Mouse (Mus musculus): ENCODE data around the gene Elob.

DNA sequence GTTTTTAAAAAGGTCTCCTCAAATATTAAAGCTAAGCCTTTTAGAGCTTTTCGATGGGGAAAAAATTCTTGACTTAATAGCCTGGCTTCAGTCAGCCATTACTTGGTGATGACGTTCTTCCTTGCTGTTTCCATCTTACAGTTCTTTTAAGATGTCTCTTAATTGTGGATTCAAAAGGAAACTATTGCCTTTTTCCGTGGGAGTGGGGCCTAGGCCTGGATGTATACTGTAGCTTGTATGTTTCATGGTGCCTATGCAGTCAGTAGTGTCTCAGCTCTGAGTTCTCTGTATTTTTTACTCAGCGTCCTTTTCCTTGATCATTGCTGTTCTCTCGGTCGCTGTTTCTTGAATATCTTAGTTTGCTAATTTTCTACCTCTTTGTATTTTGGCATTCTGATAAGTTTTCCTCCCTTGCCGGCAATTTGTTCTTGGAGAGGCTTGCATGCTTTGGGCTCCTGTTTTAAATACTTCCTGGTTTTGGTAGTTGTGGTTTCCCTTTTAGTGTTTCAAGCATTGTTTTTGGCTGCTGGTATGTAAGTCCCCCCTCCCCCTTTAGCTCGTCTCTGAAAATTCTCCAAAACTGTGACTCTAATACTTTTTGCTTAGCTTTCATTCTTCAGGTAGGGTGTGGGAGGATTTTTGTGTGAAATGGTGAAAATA lies 24.4 kb downstream of the Elob start:
- no peak for TF ChIP-seq CTCF (IDR thresholded peaks at IDR 0.05; ENCODE audit: low read depth)
- no peak for TF ChIP-seq EP300 (IDR thresholded peaks at IDR 0.05; ENCODE audit: low read depth)
